Comparison of ENCODE assay signal across 7 mouse cellular contexts in genomic region chr19:43584788-43585187, GRCm38 (mm10). TPM values are rescaled to one million over a fixed set of nuclear protein-coding genes. Genes with fewer than 3 reads are reported as not detected.
DNase-seq lines count a peak whose midpoint lies in the region; ATAC-seq and TF ChIP-seq lines count a peak whose summit lies in the region.

No protein-coding gene starts in this region.

- no peak overlapping the region for H3K9ac ChIP-seq in forebrain, embryonic 11.5 days (ENCODE audit: low read length)
- no peak overlapping the region for H3K9ac ChIP-seq in intestine, postnatal 0 days (ENCODE audit: low read depth, low read length)

- H3K27ac ChIP-seq in forebrain, embryonic 11.5 days (ENCODE audit: low read depth, low read length) = no peak overlapping the region
- no peak overlapping the region for H3K27ac ChIP-seq in intestine, postnatal 0 days (ENCODE audit: low read depth, low read length)

- WGBS in forebrain, embryonic 11.5 days = 4% methylated on average over 13 of the region's 13 CpGs
- WGBS in intestine, postnatal 0 days = 1% methylated on average over 13 of the region's 13 CpGs

- ATAC-seq in forebrain, embryonic 11.5 days (replicated peaks; ENCODE audit: low FRiP score) = no peak
- ATAC-seq in intestine, postnatal 0 days = no peak

- no peak for TF ChIP-seq CTCF in intestine, postnatal 0 days (IDR thresholded peaks at IDR 0.05; ENCODE audit: low read depth)

- peak overlapping the region; percentile 3; the same call in 1 of the 2 replicates for H3K4me2 ChIP-seq in forebrain, embryonic 11.5 days (ENCODE audit: low read depth, low read length, severe bottlenecking)
- peak overlapping the region; percentile 47 for H3K4me2 ChIP-seq in intestine, postnatal 0 days (replicated peaks; ENCODE audit: low read depth)

- no peaks in the 10 kb centered on the region for H3K36me3 ChIP-seq in forebrain, embryonic 11.5 days (ENCODE audit: control insufficient read depth, insufficient read depth, low read length)
- no peaks in the 10 kb centered on the region for H3K36me3 ChIP-seq in intestine, postnatal 0 days (ENCODE audit: control insufficient read depth, insufficient read depth)

- peak; percentile 58 to 76 for DNase-seq in adrenal gland, postnatal 36 days
- DNase-seq in forebrain, embryonic 11.5 days (ENCODE audit: low spot score) = no peak
- DNase-seq in lung, adult 18-20 months = peak; percentile 30 to 33
- no peak for DNase-seq in adipocyte (ENCODE audit: low spot score)
- DNase-seq in cerebellum, adult 9-11 months = no peak
- DNase-seq in urinary bladder, postnatal 4 days (ENCODE audit: low spot score in 2 of 2) = no peak

- peaks cover 6% of the 10 kb centered on the region; the same call in 1 of the 2 replicates for H3K4me1 ChIP-seq in forebrain, embryonic 11.5 days (replicated peaks; ENCODE audit: control insufficient read depth, insufficient read depth, low read length)
- H3K4me1 ChIP-seq in intestine, postnatal 0 days (replicated peaks; ENCODE audit: control insufficient read depth, insufficient read depth, low read length) = peaks cover 4% of the 10 kb centered on the region; the same call in 1 of the 2 replicates

- no peak overlapping the region for H3K4me3 ChIP-seq in forebrain, embryonic 11.5 days (ENCODE audit: low read depth, low read length)
- peak overlapping the region; percentile 17 for H3K4me3 ChIP-seq in intestine, postnatal 0 days (ENCODE audit: low read depth, low read length)

- H3K27me3 ChIP-seq in forebrain, embryonic 11.5 days (ENCODE audit: control insufficient read depth, insufficient read depth, low read length) = peaks cover 53% of the 10 kb centered on the region
- peaks cover 60% of the 10 kb centered on the region for H3K27me3 ChIP-seq in intestine, postnatal 0 days (replicated peaks; ENCODE audit: control insufficient read depth, insufficient read depth, low read length)

- no peaks in the 10 kb centered on the region for H3K9me3 ChIP-seq in forebrain, embryonic 11.5 days (ENCODE audit: control insufficient read depth, low read length)
- H3K9me3 ChIP-seq in intestine, postnatal 0 days (ENCODE audit: control insufficient read depth) = no peaks in the 10 kb centered on the region

RNA-seq across cellular contexts. Expression of gene Nkx2-3, which starts 27.3 kb away (rescaled TPM):
- not detected for total RNA-seq in adrenal gland, postnatal 36 days (2021)
- 4.1 and 5.7 TPM in 2 replicates for polyA plus RNA-seq in forebrain, embryonic 11.5 days (2014; fragmentation: Nextera tagmentation; extraction: Ambion mirVana)
- polyA plus RNA-seq in intestine, postnatal 0 days (2015; fragmentation: Nextera tagmentation; extraction: Ambion mirVana) = 54.3 and 56.9 TPM in 2 replicates

Comparison
In these comparisons a context has a peak if more than half of its experiments do, and no peak if none do; other contexts are left out.
1. DNase-seq: peak in adrenal gland, postnatal 36 days (2 of 2) and lung, adult 18-20 months (2 of 2); none in forebrain, embryonic 11.5 days (single experiment), adipocyte (single experiment), cerebellum, adult 9-11 months (single experiment) and urinary bladder, postnatal 4 days (0 of 2).